Mouse (Mus musculus): ENCODE measurements around the gene Ttll13.

DNA sequence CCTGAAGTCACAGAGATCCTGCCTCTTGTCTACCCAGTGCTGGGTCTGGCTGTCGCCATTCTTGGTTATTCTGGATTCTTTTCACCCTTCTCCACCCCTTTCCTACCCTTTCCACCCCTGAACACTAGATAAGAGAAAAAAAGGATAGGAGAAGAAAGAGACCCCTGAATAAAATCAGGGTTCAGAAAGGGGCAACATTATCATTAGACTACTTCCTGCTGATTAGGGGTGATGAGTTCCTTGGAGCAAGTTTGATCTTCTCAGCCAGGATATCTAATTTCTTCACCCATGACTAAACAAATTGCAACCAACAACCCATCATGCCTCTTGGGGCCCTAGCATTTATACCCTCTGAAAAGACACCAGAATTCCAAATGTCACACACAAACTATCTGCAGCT lies 21.6 kb downstream of the Ttll13 start:
- no peak for TF ChIP-seq POLR2A (IDR thresholded peaks at IDR 0.05; ENCODE audit: control insufficient read depth, extremely low read depth, insufficient read depth, low read length, poor library complexity)
- no peak for TF ChIP-seq CTCF (IDR thresholded peaks at IDR 0.05; ENCODE audit: borderline replicate concordance, control insufficient read depth, extremely low read depth, insufficient read depth, low read length, poor library complexity)

Data from thymus, adult 2 months (tissue).